Mouse (Mus musculus): ENCODE measurements at regions not wholly inside any gene's neighbourhood (a gene's known extent, or its start where the extent isn't known, plus 50 kb on each side); places are given as distances from the start of the nearest gene placed in this dataset.

- peak; percentile 19 for DNase-seq (ENCODE audit: low read depth)
Measured at GRCm38 (mm10) chr1:60665329-60665728, 51.3 kb upstream of the Cd28 start.

- DNase-seq (ENCODE audit: low read depth): no peak
Measured at GRCm38 (mm10) chr1:60662301-60662986, 54.2 kb upstream of the Cd28 start.

- DNase-seq (ENCODE audit: low read depth): no peak
Measured at GRCm38 (mm10) chr1:60661857-60662256, 54.7 kb upstream of the Cd28 start.

GRCm38 (mm10) chr1:60659604-60660003 is 57.0 kb upstream of the Cd28 start:
- no peak for DNase-seq (ENCODE audit: low read depth)

GRCm38 (mm10) chr1:60659041-60659440 is 57.6 kb upstream of the Cd28 start:
- DNase-seq (ENCODE audit: low read depth): no peak

GRCm38 (mm10) chr1:60658383-60658782 is 58.2 kb upstream of the Cd28 start:
- DNase-seq (ENCODE audit: low read depth): no peak

GRCm38 (mm10) chr1:60657511-60657910 is 59.1 kb upstream of the Cd28 start:
- DNase-seq (ENCODE audit: low read depth): no peak

GRCm38 (mm10) chr1:60656976-60657375 is 59.6 kb upstream of the Cd28 start:
- DNase-seq (ENCODE audit: low read depth): no peak

GRCm38 (mm10) chr1:60655691-60656595 is 60.7 kb upstream of the Cd28 start:
- no peak for DNase-seq (ENCODE audit: low read depth)

- DNase-seq (ENCODE audit: low read depth): no peak
Measured at GRCm38 (mm10) chr1:60655206-60655605, 61.4 kb upstream of the Cd28 start.

GRCm38 (mm10) chr1:60652570-60653011 is 64.0 kb upstream of the Cd28 start:
- DNase-seq (ENCODE audit: low read depth): no peak

- no peak for DNase-seq (ENCODE audit: low read depth)
Measured at GRCm38 (mm10) chr1:60650158-60650557, 66.4 kb upstream of the Cd28 start.

GRCm38 (mm10) chr1:60649303-60649850 is 67.2 kb upstream of the Cd28 start:
- peak; percentile 18 for DNase-seq (ENCODE audit: low read depth)

- DNase-seq (ENCODE audit: low read depth): no peak
Measured at GRCm38 (mm10) chr1:60646828-60647227, 69.8 kb upstream of the Cd28 start.

GRCm38 (mm10) chr1:60646174-60646573 is 70.4 kb upstream of the Cd28 start:
- no peak for DNase-seq (ENCODE audit: low read depth)

- no peak for DNase-seq (ENCODE audit: low read depth)
Measured at GRCm38 (mm10) chr1:60645176-60645575, 71.4 kb upstream of the Cd28 start.

GRCm38 (mm10) chr1:60642761-60643160 is 73.8 kb upstream of the Cd28 start:
- no peak for DNase-seq (ENCODE audit: low read depth)

GRCm38 (mm10) chr1:60642175-60642574 is 74.4 kb upstream of the Cd28 start:
- no peak for DNase-seq (ENCODE audit: low read depth)

GRCm38 (mm10) chr1:60641324-60641764 is 74.4 kb upstream of the Raph1 start:
- DNase-seq (ENCODE audit: low read depth): no peak

GRCm38 (mm10) chr1:60639536-60639935 is 72.6 kb upstream of the Raph1 start:
- DNase-seq (ENCODE audit: low read depth): no peak

GRCm38 (mm10) chr1:60639059-60639458 is 72.2 kb upstream of the Raph1 start:
- DNase-seq (ENCODE audit: low read depth): no peak

GRCm38 (mm10) chr1:60636802-60637452 is 70.0 kb upstream of the Raph1 start:
- no peak for DNase-seq (ENCODE audit: low read depth)
